Mouse (Mus musculus) midbrain, postnatal 0 days (tissue): Measurements from ENCODE around the gene Selenoo. TPM values are rescaled to one million over a fixed set of nuclear protein-coding genes. Genes with fewer than 3 reads are reported as not detected.
A peak's percentile ranks its signal among the peaks of the same experiment; 100 is the strongest.

ENCODE experiments used
- ATAC-seq: fragments of 200-750 bp; cut with Nextera tagmentation; 2 replicates; pipeline ENCODE4 v1.8.0; 2017; ENCODE audit warnings: moderate number of reproducible peaks, mild to moderate bottlenecking, moderate TSS enrichment, moderate library complexity; ENCODE audit not compliant: low FRiP score
- DNase-seq: peaks from one replicate; pipeline ENCODE4 v3.0.0-alpha.2; 2015; ENCODE audit warnings: low spot score
- H3K27ac ChIP-seq: fragments of 300-500 bp; sonication (generic); 2 replicates; pipeline ENCODE4 v1.5.1; 2014; ENCODE audit warnings: low read depth, mild to moderate bottlenecking, low read length, mixed read lengths
- H3K27me3 ChIP-seq: fragments of 300-500 bp; sonication (generic); 2 replicates; pipeline ENCODE4 v1.6.1; 2014; ENCODE audit warnings: low read length, control low read depth, mixed read lengths; ENCODE audit not compliant: insufficient read depth
- H3K36me3 ChIP-seq: fragments of 300-500 bp; sonication (generic); 2 replicates; pipeline ENCODE4 v1.6.1; 2014; ENCODE audit warnings: low read length, control low read depth, mixed read lengths; ENCODE audit not compliant: insufficient read depth
- H3K4me1 ChIP-seq: fragments of 300-500 bp; sonication (generic); 2 replicates; pipeline ENCODE4 v1.6.1; 2014; ENCODE audit warnings: mild to moderate bottlenecking, control low read depth, antibody characterized with exemption, low read length, mixed read lengths; ENCODE audit not compliant: insufficient read depth
- H3K4me2 ChIP-seq: fragments of 300-500 bp; sonication (generic); 2 replicates; pipeline ENCODE4 v1.6.1; 2014; ENCODE audit warnings: low read depth, mild to moderate bottlenecking, low read length, mixed read lengths; ENCODE audit not compliant: poor library complexity, severe bottlenecking
- H3K4me3 ChIP-seq: fragments of 300-500 bp; sonication (generic); 2 replicates; pipeline ENCODE4 v1.5.1; 2014; ENCODE audit warnings: low read depth, mild to moderate bottlenecking, low read length, moderate library complexity
- H3K9ac ChIP-seq: fragments of 300-500 bp; sonication (generic); replicated peaks from 2 replicates; pipeline ENCODE4 v1.6.1; 2014; ENCODE audit warnings: mild to moderate bottlenecking, low read length, moderate library complexity, mixed read lengths; ENCODE audit not compliant: poor library complexity, severe bottlenecking
- H3K9me3 ChIP-seq: fragments of 300-500 bp; sonication (generic); 2 replicates; pipeline ENCODE4 v1.6.1; 2016; ENCODE audit warnings: low read length, control low read depth
- CTCF ChIP-seq: IDR thresholded peaks from 2 replicates; pipeline ENCODE4 v1.5.1; 2016; ENCODE audit warnings: antibody characterized with exemption, mild to moderate bottlenecking
- WGBS: fragments of 180-500 bp; shearing (Covaris S2); extraction: QIAGEN DNeasy Blood & Tissue Kit; methylation state at CpG from one replicate; pipeline ENCODE4 v1.1.7; 2014; 5-methylcytosine and 5-hydroxymethylcytosine counted together
- polyA plus RNA-seq: library from polyadenylated mRNA; unstranded; fragments of >200 nt; fragmentation: Nextera tagmentation; extraction: Ambion mirVana; gene quantifications from 2 replicates; pipeline ENCODE4 v1.2.1, GENCODE M21; 2015
- total RNA-seq: library from RNA; depleted of rRNA; stranded (reverse); fragments of >200 nt; gene quantifications from 2 replicates; pipeline ENCODE4 v1.2.3, GENCODE M21; 2014

Selenoo gene
- total and polyA plus RNA-seq, 2 experiments from 2014 or later = 19.0 to 42.3 TPM

DNA sequence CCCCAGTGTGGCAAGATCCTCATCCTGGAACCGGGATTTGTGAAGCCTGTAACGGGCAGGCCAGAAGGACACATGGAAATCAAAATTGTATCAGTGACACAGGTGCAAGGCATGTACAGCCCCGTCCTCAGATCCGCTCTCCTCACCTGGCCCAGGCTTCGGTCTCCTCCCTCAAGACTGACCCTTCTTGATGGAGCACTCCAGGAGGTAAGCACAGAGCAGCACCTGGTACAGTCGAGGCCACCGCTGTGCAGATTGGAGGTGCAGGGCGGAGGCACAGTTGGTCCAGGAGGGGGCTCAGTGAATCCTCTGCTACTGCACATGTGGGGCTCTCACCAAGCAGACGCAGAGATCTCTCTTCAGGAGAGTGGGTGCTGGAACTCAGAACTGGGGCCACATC is 36.5 kb downstream of the Selenoo start:
- 96% methylated on average over 9 of the region's 9 CpGs for WGBS

GRCm38 (mm10) chr15:89126622-89127021 is 37.7 kb downstream of the Selenoo start:
- Histone ChIP-seq H3K27me3 (no peaks in the 10 kb centered on the region), H3K27ac (no peak overlapping the region), H3K36me3 (no peaks in the 10 kb centered on the region), H3K4me3 (no peak overlapping the region), H3K4me2 (no peak overlapping the region), H3K9me3 (no peaks in the 10 kb centered on the region), H3K9ac (no peak overlapping the region), H3K4me1 (peaks cover 15% of the 10 kb centered on the region)
- 88% methylated on average over 8 of the region's 8 CpGs for WGBS
- no peak for TF ChIP-seq CTCF
- DNase-seq = no peak
- no peak for ATAC-seq

More for the DNA sequence above, 36.5 kb downstream of the Selenoo start:
- no peak for TF ChIP-seq CTCF
- no peaks in the 10 kb centered on the region for H3K36me3 ChIP-seq
- peaks cover 15% of the 10 kb centered on the region for H3K4me1 ChIP-seq
- no peaks in the 10 kb centered on the region for H3K27me3 ChIP-seq
- ATAC-seq = no peak
- no peak overlapping the region for H3K4me2 ChIP-seq
- DNase-seq = no peak
- H3K9me3 ChIP-seq = no peaks in the 10 kb centered on the region
- no peak overlapping the region for H3K4me3 ChIP-seq
- no peak overlapping the region for H3K27ac ChIP-seq
- H3K9ac ChIP-seq = no peak overlapping the region

- H3K4me2 ChIP-seq = peak overlapping the region; percentile 75
- H3K27ac ChIP-seq = no peak overlapping the region
- H3K4me1 ChIP-seq = peaks cover 15% of the 10 kb centered on the region
- no peaks in the 10 kb centered on the region for H3K9me3 ChIP-seq
- ATAC-seq = no peak
- H3K36me3 ChIP-seq = no peaks in the 10 kb centered on the region
- H3K27me3 ChIP-seq = no peaks in the 10 kb centered on the region
- peak overlapping the region; percentile 63; the same call in 1 of the 2 replicates for H3K9ac ChIP-seq
- peak overlapping the region; percentile 55; the same call in 1 of the 2 replicates for H3K4me3 ChIP-seq
- no peak for TF ChIP-seq CTCF
- no peak for DNase-seq
- 86% methylated on average over 8 of the region's 8 CpGs for WGBS
These were observed 38.6 kb downstream of the Selenoo start for GRCm38 (mm10) chr15:89127364-89127940.

DNA sequence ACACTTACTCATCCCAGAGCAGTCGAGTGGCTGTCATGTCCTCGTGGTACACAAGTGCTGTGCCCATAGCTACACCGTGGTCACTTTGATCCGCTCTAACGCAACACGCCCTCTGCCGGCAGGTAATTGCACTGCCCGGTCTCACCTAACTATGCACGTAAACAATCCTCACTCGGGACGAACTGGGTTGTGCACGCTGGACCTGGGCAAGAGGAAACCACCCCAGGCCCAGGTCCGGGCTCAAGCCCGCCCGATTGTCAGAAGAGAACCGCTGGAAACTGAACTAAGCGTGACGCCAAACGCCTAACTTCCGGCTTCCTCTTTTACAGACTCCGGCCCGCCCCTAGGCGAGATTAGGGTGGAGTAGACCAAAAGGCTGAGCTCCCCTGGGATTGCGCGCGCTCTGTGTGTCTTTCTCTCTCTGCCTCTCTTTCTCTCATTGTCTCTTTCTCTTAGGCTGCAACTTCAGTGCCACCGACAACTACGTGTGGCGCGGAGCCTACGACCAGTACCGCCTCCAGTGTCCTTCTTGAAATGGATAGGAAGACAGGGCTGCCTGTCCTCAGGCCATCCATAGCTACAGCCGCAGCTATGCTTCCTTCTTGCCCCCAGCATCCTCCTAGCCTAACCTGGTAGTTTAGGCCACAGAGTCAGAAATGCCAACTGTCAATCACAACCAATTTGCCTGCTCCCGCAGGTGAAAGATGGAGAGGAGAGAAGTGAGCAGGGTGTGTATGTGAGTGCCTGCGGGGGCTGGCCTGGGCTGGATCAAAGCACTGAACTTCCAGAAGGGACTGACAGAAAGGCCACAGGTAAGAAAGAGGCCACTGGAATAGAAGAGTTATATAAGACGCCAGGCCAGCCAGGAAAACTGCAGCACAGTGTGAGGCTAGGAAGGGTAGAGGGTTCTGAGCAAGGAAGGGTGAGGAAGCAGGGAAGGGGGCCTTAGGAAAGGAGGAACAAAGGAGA is 39.8 kb downstream of the Selenoo start, which contains the start of gene Hdac10:
TSS of gene Hdac10 (minus strand) at position 319 of the 969 bp plus-strand sequence.
- Histone ChIP-seq H3K9ac (peak within 1 kb of the TSS; percentile 63), H3K9me3 (no peaks in the 10 kb centered on the region), H3K36me3 (no peaks in the 10 kb centered on the region), H3K27ac (peak within 1 kb of the TSS; percentile 73), H3K4me3 (peak within 1 kb of the TSS; percentile 55), H3K4me2 (peak within 1 kb of the TSS; percentile 75), H3K4me1 (peaks cover 12% of the 10 kb centered on the region), H3K27me3 (no peaks in the 10 kb centered on the region)
- DNase-seq = peak; percentile 85
- TF ChIP-seq CTCF = peak; percentile 91
- 4% methylated on average over 36 of the region's 36 CpGs for WGBS
- ATAC-seq = peak; percentile 83

DNA sequence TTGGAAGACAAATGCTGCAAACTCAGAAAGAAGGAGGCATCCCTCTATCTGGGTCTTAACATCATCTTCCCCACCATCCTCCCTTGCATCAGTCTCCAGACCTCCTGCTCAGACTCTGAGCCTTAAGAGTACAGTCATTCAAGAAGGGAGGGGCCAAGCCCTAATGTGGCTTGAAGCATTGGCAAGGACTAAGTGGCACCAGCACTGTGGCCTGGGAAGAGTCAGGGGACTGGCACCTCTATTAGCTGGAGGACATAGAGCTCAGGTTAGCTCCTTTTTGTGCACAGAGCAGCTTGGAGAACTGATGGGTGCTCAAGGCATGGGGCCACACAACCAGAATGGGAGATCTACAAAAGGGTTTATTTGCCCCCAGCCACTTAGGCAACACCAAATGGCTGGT is 41.4 kb downstream of the Selenoo start:
- no peak for ATAC-seq
- no peaks in the 10 kb centered on the region for H3K9me3 ChIP-seq
- no peak for DNase-seq
- H3K27ac ChIP-seq = no peak overlapping the region
- no peak overlapping the region for H3K4me3 ChIP-seq
- H3K9ac ChIP-seq = no peak overlapping the region
- H3K4me1 ChIP-seq = peaks cover 8% of the 10 kb centered on the region; the same call in 1 of the 2 replicates
- no peak overlapping the region for H3K4me2 ChIP-seq
- no peaks in the 10 kb centered on the region for H3K27me3 ChIP-seq
- H3K36me3 ChIP-seq = no peaks in the 10 kb centered on the region
- TF ChIP-seq CTCF = no peak

DNA sequence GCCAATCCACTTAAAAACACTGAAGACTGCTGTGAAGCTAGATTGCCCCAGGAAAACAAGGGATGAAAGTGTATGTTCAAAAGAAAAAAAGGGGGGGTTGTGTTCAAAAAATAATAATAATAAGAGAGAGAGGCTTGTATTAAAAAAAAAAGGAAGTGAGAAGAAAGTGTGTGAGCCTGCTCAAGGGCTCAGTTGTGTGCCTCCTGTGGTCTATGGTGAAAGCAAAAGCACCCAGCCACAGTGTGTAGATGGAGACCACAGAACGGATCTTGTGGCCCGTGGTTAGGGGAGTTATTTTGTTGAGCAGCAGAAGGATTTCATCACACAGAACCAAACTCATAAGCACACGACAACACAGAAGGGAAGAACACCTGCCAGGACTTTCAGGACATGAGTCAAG is 42.4 kb downstream of the Selenoo start:
- 90% methylated on average over 3 of the region's 3 CpGs for WGBS
- Histone ChIP-seq H3K27ac (no peak overlapping the region), H3K9me3 (no peaks in the 10 kb centered on the region), H3K4me2 (no peak overlapping the region), H3K36me3 (no peaks in the 10 kb centered on the region), H3K9ac (no peak overlapping the region), H3K27me3 (no peaks in the 10 kb centered on the region), H3K4me1 (peaks cover 8% of the 10 kb centered on the region; the same call in 1 of the 2 replicates), H3K4me3 (no peak overlapping the region)
- TF ChIP-seq CTCF = no peak
- DNase-seq (no peak), ATAC-seq (no peak)
